Mouse (Mus musculus): ENCODE data around the gene Carns1.

Gene Carns1

DNA sequence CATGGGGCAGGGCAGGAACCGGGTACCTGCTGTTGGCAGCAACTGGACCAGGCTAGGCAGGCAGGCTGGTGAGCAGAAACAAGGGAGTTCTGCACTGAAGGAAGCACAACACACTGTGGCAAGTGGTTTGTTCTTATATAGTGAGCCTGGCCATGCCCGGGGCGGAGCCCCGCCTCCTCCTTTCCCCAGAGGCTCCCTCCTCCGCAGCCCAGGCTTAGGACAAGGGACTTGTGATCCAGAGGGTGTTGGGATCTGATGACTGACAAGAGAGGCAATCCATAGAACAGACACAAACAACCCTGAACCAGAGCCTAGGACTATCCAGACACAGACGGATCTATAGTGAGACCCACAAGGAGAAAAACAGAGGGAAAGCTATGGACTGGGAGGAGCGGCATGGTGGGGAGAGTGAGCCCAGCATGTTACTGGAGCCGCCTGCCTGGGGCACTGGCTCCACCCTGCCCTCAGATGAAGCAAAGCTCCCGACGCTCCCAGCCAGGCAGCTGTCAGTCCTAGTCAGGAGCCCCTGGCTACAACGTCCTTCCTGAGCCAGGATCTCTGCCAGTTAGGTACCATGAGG lies at the start of gene Carns1:
Gene Carns1, minus strand, starts transcription at position 112 of the 580 bp plus-strand sequence.
- DNase-seq (ENCODE audit: low spot score in 2 of 2), result no peak

DNA sequence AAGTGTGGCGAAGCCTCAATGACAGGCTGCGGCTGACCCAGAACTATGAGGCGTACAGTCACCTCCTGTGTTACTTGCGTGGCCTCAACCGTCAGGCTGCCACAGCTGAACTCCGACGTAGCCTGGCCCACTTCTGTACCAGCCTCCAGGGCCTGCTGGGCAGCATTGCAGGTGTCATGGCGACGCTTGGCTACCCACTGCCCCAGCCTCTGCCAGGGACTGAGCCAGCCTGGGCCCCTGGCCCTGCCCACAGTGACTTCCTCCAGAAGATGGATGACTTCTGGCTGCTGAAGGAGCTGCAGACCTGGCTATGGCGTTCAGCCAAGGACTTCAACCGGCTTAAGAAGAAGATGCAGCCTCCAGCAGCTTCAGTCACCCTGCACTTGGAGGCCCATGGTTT lies 46.9 kb upstream of the Carns1 start:
- peak in 1 of 2 experiments; percentile 70 for DNase-seq (ENCODE audit: low spot score in 2 of 2)

DNA sequence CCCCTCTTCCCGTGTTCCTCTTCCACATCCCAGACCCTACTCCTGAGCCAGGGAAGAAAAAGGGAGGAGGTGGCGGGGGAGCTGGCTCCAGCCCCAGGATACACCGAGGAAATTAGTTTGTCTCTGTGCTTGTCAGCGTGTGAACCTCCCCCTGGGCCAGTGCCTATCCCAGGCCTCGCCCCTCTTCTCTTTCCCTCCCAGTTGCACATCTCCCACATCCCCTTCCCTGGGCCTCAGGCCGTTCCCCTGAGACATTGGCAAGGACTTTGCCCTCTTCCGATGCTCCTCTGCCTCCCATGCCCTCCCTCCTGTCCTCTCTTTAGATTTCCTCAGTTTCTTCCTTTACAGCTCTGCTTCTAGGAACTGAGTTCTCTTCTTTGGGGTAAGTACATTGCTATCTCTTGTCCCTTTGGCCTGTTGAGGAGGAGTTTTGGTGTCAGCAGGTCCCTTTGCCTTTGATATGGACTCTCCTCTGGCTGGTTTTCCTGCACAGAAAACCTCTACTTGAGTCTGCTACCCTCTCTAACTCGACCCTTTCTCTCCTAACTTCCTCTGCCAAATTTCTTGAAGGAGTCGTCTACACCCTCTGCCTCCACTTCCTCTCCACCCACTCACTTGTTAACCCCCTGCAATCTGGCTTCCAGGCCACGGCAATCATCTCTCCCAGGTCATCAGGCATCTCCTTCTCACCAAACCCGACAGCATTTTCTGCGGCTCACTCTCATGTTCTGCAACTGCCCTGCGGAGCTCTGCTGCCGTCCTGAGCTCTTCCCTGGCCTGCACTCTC lies 45.9 kb upstream of the Carns1 start:
- no peak for DNase-seq (ENCODE audit: low spot score in 2 of 2)

DNA sequence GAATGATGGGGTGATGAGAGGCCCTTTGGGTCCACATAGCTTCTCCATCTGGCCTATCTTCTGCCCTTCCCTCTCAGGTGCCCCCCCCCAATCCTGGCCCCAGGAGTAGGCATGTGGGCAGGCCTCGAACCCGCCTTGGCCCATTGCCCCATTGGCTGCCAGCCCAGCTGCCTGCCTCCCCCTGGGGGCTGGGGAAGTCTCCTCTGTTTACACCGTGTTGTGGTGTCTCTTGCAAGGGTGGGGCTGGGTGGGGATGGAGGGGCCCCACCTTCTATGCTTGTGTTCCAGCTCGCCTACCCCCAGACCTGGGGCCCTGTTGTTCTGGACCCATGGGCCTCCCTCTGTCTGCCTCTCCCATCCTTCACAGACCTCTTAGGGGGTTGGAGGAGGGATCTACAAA lies 45.1 kb upstream of the Carns1 start:
- peak; percentile 77 for DNase-seq (ENCODE audit: low spot score in 2 of 2)

DNA sequence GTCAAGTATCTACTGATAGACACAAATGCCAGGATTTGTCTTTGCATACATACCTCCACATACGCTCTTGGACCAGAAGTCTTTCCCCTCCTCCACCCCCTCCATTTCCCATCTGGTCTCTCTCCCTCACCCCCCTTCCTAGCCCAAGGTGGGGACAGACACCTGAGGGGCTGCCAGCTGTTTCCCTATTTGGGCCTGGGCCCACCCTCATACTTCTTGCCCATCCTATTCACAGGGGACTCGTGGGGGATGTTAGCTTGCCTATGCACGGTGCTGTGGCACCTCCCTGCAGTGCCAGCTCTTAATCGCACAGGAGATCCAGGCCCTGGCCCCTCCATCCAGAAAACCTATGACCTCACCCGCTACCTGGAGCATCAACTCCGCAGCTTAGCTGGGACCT lies 44.7 kb upstream of the Carns1 start:
- no peak for DNase-seq (ENCODE audit: low spot score in 2 of 2)

DNA sequence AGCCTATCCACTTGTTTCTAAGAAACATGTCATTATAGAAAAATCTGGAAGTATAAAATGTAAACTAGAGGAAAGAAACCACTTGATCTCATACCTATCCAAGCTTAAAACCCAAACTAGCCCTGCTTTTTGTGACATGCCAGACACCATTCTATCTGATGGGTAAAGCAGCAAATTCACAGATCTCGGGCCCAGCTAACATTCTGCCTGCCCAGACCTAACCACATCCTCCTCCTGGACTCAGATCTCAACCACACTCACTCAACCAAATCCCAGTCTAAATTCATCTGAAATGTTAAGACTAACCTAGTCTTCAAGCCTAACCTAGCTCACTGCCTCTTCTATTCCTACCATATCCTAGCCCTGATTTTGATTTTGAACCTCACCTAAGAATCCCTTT lies 43.5 kb upstream of the Carns1 start:
- DNase-seq (ENCODE audit: low spot score in 2 of 2), result peak; percentile 72 to 74

DNA sequence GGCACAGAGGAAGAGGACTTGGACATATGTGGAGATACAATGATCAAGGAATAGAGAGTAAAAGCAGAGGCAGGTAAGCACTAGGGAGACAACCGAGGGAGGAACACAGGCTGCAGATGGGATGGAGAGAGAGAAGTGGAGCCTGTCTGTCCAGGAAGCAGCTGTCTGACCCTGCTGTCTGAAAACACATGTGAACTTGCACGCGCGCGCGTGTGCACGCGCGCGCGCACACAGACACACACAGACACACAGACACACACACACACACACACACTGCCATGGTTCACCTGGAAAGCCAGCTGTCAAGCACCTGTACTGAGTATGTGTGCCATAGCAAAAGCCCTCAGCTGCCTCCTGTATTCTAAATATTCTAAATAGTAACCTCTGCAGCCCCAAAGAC lies 43.0 kb upstream of the Carns1 start:
- no peak for DNase-seq (ENCODE audit: low spot score in 2 of 2)

DNA sequence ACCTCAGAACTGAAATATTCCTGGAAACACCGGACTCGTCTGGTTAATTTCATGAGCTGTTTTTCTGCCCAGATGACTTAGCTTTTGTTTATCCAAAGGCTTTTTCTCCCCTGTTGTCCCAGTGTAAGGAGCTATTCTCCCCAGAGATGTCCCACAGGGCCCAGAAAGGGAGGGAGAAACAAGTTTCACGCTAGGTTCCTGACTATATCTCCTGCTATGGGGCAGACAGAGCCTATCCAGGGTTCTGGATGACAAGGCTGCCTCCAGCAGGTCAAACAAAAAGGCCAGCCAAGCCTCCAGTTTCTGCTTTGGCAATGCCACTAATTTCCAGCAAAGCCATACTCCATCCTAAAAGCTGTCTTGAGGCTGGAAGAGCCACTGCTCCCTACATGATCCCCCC lies 42.6 kb upstream of the Carns1 start:
- no peak for DNase-seq (ENCODE audit: low spot score in 2 of 2)

DNA sequence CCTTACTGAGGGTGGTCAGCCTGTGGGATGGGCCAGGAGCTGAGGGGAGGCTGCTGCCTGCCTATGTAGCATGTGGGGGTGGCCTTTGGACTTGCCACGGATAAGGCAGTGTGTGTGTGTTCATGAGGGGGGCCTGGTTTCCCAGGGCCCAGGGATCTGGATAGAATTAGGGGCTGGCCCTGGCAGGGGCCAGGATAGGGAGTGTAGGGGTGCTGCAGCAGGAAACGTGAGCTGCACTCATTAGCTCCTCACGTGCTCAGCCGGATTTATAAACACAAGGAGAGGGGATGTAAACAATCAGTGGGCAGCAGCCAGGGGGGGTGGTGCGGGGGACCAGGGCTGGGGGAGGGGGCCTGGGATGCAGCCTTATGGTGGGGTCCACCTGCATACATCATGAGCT lies 41.9 kb upstream of the Carns1 start:
- no peak for DNase-seq (ENCODE audit: low spot score in 2 of 2)

DNA sequence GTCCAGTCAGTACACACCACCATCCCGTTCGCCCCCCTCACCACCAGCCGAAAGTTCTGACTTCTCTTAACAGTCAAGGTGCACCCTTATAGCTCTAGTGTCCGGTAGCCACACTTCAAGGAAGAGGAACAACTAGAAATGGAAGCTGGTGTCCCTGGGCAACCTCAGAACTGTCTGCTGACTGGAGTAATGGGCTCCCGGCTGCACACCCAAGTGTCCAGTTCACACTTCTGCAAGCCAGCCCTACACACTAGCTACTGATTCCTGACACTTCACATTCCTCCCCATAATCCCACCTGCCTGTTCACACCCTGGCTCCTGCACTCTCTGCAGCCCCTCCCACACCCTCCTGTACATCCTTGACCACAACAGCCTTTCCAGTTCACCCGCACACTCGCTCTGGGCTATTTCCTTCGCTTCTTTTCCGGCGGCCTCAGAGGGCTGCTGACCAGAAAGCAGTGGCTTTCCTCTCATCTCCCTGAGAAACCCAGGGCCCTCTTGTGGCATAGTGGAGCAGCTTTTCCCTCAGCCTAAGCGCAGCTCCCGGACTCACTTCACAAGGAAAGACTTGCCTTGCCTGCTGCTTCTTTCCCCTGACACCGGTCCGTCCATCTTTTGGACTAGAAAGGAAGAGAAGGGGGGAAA lies 40.9 kb upstream of the Carns1 start:
- DNase-seq (ENCODE audit: low spot score in 2 of 2), result no peak

DNA sequence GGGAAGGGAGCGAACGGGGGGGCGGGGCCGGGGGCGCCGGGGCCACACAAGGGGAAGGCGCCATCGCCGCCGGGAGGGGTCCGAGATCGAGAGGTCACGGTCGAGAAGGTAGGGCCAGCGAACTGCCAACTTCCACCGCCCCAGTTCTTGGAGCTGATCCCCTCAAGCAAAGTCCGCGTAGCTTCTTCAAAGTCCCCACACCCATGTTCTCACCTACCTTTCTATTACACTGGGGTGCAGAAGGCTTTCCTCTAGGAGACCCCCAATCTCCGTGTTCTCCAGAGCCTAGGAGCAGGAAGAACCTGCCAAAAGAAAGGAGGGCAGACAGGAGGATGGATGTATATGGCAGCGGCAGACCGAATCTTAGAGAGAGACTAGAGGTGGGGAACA lies 40.2 kb upstream of the Carns1 start:
- no peak for DNase-seq (ENCODE audit: low spot score in 2 of 2)

DNA sequence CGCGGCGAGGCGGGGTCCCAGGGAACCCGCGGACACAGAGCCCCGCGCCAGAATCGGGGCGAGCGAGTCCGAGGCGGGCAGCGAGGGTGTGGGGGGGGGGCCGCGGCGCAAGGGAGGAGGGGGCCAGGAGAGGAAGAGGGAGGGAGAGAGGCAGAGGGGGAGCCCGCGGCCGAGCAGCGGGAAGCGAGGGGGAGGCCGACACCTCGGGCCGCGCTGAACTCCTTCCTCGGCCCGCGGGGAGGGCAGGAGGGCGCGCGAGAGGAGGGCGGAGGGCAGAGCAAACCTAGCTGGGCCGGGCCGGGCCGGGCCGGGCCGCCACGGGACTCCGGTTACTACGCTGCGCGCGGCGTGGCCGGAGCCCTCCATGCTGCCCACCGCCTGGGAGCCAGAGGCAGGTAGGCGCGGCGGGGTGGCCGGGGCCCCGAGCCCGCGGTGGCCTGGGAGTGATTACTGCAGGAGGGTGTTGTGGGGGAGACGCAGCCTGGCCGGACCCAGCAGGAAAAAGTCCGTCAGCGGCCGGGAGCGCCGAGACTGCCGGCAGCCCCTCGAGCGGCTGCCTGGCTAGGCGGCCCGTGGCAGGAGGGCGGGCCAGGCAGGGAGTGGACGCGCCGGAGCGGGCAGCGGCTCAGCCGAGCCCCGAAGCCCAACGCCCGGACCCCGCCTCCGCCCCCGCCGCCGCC lies 39.6 kb upstream of the Carns1 start:
- DNase-seq (ENCODE audit: low spot score in 2 of 2), result peak in 1 of 2 experiments; percentile 15

DNA sequence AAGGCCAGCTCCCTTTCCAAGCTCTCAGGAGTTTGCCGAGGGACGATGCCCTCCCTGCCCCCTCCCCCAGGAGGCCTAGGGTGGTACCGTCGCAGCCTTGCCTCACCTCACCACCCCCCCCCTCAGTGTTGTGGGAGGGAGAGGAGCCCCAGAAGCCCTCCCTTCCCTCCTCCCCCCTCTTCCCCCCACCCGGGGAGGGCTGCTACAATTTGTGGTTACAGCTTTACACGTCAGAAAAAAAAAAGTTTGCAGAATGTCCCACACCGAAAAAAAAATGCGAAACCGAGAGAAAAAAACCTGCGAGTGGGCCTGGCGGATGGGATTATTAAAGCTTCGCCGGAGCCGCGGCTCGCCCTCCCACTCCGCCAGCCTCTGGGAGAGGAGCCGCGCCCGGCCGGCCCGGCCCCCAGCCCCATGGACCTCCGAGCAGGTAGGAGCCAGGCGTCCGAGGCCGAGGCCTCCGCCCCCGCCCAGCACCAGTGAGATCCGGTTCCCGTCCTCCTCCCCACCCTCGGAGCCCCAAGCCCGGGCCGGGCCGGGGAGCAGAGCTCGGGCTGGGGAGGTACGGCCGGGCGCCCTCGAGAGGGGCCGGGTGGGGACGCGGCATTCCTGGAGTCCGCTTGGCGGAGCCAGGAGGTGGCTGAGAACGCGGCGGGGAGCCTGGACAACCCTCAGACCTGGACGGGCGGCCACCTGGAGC lies 38.9 kb upstream of the Carns1 start, which contains the start of the genes Clcf1 and AC109138.7:
Gene Clcf1, plus strand, starts transcription at position 168 of the 700 bp plus-strand sequence.
Gene AC109138.7, plus strand, starts transcription at position 287 of the 700 bp plus-strand sequence.
- peak; percentile 88 to 91 for DNase-seq (ENCODE audit: low spot score in 2 of 2)

DNA sequence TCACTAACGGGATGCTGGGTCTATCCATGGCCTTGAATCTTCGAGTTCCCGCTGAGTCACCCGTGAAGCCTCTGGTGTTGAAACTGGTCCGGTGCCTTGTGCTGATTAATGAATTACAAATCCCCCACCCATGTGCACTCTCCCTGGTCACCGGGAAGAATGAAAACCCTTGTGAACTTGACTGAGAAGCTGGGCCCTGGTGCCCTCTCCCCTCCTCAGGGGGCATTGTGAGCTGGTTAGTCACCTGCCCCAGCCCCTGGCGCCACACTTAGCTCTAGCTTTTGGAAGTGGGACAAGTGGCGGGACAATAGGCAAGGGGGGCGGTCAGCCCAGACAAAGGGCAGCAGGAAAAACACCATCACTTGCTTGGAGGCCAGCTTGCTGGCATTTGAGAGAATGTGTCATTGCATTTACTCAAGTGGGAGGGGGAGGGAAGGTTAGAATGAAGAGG lies 38.3 kb upstream of the Carns1 start:
- no peak for DNase-seq (ENCODE audit: low spot score in 2 of 2)

DNA sequence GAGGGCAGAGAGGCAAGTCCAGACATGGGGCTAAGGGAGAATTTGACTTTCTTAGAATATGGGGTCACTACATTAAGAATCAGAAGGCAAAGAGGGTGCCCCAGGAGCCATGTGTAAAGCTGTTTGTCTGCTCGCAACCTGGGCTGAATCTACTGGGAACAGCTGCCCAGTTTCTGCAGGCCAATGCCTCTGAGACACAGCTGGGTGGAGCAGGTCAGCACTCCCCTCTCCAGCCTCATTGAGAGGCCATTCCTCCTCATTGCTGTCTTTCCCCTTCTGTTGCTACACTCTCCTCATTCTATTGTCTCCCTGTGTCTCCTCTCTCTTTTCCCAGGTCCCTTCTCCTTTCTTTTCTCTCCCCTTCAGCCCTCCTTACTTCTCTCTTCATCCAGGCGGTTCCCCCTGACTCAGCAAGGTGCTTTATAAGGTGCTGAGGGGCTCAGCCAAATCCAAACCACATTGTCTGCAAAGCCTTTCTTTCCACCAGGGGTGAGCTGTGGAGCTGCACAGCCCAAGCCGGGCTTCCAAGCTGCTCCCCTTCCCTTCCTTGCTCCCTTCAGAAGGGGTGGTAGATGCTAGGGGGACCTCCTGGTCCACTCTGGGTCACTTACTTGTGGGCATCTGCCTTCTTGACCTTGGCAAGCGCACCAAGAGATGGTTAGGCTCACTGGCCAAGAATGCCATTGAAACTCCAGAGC lies 36.8 kb upstream of the Carns1 start:
- DNase-seq (ENCODE audit: low spot score in 2 of 2), result no peak

DNA sequence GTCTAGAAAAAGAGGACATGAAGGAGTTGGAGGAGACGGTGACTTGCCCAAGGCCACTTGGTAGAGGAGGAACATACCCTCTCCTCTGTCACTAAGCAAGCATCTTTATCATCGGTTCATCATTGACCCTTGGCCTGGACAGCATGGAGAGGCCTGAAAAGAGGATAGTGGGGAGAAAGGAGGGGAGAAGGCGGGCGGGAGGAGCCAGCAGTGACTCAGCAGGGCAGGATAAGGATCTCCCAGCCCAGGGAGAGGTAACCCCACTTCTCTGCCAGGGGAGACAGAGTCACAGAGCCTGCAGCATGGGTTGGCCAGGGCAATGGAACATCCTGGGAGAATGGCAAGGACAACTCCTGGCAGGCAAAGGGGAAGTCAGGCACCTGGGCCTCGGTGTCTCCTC lies 33.3 kb upstream of the Carns1 start:
- DNase-seq (ENCODE audit: low spot score in 2 of 2), result no peak

DNA sequence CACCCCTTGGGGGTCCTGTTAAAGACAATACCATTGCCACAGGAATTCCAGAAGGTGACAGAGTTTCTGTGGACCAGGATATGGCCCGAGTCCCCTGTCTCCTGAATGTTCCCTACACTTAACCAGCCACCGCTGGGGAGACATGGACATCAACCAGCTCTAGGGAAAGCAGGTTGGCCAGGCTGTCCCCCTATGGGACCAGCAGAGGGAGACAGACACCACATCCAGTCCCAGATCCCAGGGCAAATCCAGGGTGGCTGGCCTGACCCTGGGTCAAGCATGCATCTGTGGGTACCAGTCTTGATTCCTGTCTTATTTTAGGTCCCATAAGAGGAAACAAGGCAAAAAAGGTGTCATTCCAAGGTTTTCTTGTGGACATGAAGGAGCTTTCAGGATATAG lies 31.7 kb upstream of the Carns1 start:
- peak; percentile 63 to 69 for DNase-seq (ENCODE audit: low spot score in 2 of 2)

DNA sequence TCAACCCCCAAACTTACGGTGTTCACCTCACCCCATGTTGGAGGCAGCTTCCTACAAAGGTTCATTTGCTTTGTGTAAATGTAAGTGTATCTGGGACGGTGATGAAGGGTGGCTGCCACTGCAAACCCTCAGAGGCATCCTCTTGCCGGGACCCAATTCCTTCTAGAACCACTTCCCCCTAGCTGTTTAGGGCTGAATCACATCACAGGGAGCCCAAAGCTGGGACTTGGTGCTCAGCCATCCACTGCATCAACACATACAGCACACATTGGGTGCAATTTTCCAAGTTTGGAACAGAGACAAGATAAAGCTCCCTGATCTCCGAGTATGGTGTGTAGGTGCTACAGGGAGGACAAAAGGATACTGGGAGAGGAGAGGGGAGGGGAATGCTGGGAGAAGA lies 29.6 kb upstream of the Carns1 start:
- no peak for DNase-seq (ENCODE audit: low spot score in 2 of 2)

DNA sequence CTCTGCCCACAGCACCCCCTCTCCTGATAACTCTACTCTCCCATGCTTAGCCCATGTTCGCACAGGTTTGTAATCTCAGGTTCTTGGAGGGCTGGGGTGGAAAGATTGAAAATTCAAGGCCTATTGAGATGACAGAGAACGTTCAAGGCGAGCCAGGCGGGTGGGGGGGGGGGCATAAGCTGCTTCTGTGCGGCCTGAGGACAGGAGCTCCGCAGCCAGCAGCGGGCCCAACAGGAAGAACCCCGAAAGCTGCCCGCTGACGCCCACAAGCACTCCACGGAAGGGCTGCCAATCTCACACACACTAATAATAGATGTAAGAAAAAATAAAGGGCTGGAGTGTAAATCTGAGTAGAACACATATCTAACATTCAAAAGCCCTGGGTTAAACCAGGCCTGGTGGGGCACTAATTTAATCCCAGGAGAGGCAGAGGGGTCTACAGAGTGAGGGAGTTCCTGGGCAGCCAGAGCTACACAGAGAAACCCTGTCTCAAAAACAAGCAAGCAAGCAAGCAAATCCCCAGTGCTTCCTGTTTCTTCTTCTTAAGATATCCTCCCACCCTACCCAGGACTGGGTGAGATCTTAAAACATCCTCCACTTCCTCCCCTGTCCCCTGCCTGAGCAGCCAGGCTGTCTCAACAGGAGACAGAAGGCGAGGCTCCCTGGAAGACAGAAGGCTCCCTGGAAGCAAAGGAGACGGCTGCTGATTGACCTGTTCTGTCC lies 28.5 kb upstream of the Carns1 start:
- DNase-seq (ENCODE audit: low spot score in 2 of 2), result peak; percentile 74 to 79

DNA sequence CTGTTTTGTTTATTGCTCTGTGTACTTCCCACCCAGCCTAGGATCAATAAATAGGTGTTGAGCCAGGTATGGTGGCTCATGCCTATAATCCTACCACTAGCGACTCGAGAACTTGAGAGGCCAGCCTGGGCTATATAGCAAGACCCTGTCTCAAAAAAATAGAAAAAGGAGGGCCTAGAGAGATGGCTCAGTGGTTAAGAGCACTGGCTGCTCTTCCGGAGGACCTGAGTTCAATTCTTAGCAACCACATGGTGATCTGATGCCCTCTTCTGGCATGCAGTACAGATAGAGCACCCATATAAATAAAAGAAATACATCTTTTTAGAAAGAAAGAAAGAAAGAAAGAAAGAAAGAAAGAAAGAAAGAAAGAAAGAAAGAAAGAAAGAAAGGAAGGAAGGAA lies 27.9 kb upstream of the Carns1 start:
- DNase-seq (ENCODE audit: low spot score in 2 of 2), result peak; percentile 65 to 72
